Mouse (Mus musculus) heart, embryonic 14.5 days (tissue): ENCODE measurements around the gene Lmbr1l. TPM values are rescaled to one million over a fixed set of nuclear protein-coding genes. Genes with fewer than 3 reads are reported as not detected.
"Not testable (repeated sequence)": the region's sequence is repeated elsewhere in the genome, so short reads cannot be mapped to it uniquely, and the experiment has no call there.

ENCODE experiments used
- ATAC-seq: fragments of 200-750 bp; cut with Nextera tagmentation; 2 replicates; pipeline ENCODE4 v1.8.0; 2017; ENCODE audit warnings: low read depth, moderate TSS enrichment; ENCODE audit not compliant: insufficient number of reproducible peaks, insufficient read depth, low FRiP score
- H3K27ac ChIP-seq, 2 experiments: fragments of 200-500 bp in 1 of 2; fragments of 300-500 bp in 1 of 2; sonication (generic) in 1 of 2; replicated peaks in 1 of 2; 2 replicates each; pipeline ENCODE4 v1.5.1; 2012 to 2014; ENCODE audit warnings: low read depth in 2 of 2, low read length in 2 of 2, control low read depth in 1 of 2, mild to moderate bottlenecking in 1 of 2, mixed read lengths in 1 of 2; ENCODE audit not compliant: control insufficient read depth in 1 of 2, insufficient read depth in 1 of 2
- H3K27me3 ChIP-seq: fragments of 300-500 bp; sonication (generic); 2 replicates; pipeline ENCODE4 v1.6.1; 2014; ENCODE audit warnings: mild to moderate bottlenecking, low read length, control low read depth; ENCODE audit not compliant: control insufficient read depth, insufficient read depth
- H3K36me3 ChIP-seq: fragments of 300-500 bp; sonication (generic); 2 replicates; pipeline ENCODE4 v1.6.1; 2014; ENCODE audit warnings: mild to moderate bottlenecking, control low read depth, low read length, mixed read lengths; ENCODE audit not compliant: control insufficient read depth, insufficient read depth
- H3K4me1 ChIP-seq, 2 experiments: fragments of 200-500 bp in 1 of 2; fragments of 300-500 bp in 1 of 2; sonication (generic) in 1 of 2; 2 replicates each; pipeline ENCODE4 v1.6.1; 2012 to 2014; ENCODE audit warnings: low read length in 2 of 2, control low read depth in 1 of 2, mixed read lengths in 1 of 2; ENCODE audit not compliant: control insufficient read depth in 2 of 2, insufficient read depth in 2 of 2
- H3K4me2 ChIP-seq: fragments of 300-500 bp; sonication (generic); 2 replicates; pipeline ENCODE4 v1.6.1; 2014; ENCODE audit warnings: mild to moderate bottlenecking, low read length
- H3K4me3 ChIP-seq, 2 experiments: fragments of 200-500 bp in 1 of 2; fragments of 300-500 bp in 1 of 2; sonication (generic) in 1 of 2; 2 replicates each; pipeline ENCODE4 v1.5.1; 2012 to 2014; ENCODE audit warnings: low read length in 2 of 2, mild to moderate bottlenecking in 2 of 2, control low read depth in 1 of 2, low read depth in 1 of 2, moderate library complexity in 1 of 2; ENCODE audit not compliant: control insufficient read depth in 1 of 2, insufficient read depth in 1 of 2
- H3K9ac ChIP-seq: fragments of 300-500 bp; sonication (generic); 2 replicates; pipeline ENCODE4 v1.6.1; 2014; ENCODE audit warnings: mild to moderate bottlenecking, low read length
- H3K9me3 ChIP-seq: fragments of 300-500 bp; sonication (generic); 2 replicates; pipeline ENCODE4 v1.6.1; 2016; ENCODE audit warnings: low read length, control low read depth; ENCODE audit not compliant: control insufficient read depth
- WGBS: fragments of 180-500 bp; shearing (Covaris S2); extraction: QIAGEN DNeasy Blood & Tissue Kit; methylation state at CpG from one replicate; pipeline ENCODE4 v1.1.7; 2014; 5-methylcytosine and 5-hydroxymethylcytosine counted together
- polyA plus RNA-seq: library from polyadenylated mRNA; unstranded; fragments of >200 nt; fragmentation: Nextera tagmentation; extraction: Ambion mirVana; gene quantifications from 2 replicates; pipeline ENCODE4 v1.2.1, GENCODE M21; 2014

Gene Lmbr1l
- polyA plus RNA-seq, 1 experiment from 2014 or later = 5.7 TPM

DNA sequence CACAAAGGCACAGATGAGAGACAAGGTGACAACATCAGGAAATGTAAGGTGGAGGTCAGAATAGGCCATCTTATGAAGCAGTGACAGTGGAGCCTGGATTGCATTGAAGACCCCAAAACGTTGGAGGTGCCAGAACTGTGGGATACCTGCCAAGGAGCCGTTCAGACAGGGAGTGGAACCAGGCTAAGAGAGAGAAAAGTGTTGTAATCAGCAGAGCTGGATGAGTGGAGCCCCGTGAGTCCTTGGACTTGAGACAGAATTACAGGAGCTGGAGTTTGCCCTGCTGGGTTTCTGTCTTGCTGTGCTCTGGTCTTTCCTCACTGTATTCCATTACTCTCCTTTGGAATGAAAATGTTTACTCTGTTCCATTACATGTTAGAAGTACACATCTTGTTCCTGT, 4.5 kb upstream of the Lmbr1l start:
- no peak for ATAC-seq
- H3K9ac ChIP-seq = no peak overlapping the region
- WGBS = 44% methylated on average over 3 of the region's 3 CpGs

DNA sequence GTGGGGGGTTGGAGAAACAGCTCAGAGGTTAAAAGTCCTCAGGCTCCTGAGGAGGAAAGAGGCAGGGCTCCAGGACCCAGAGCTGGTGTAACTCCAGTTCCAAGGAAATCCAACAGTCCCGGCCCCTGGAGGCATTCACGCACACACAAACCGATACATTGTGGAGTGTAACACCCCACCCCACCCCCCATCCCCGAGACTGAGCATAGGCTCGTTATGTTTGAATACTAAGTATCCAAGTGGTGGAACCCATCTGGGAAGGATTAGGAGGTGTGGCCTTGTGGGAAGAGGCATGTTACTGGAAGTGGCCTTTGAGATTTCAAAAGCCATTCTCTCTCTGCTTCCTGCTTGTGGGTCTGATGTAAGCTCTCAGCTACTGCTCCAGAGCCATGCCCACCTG, 3.5 kb upstream of the Lmbr1l start:
- H3K27ac ChIP-seq = no peak overlapping the region
- H3K9ac ChIP-seq = no peak overlapping the region
- H3K4me1 ChIP-seq = peaks cover 0 to 6% of the 10 kb centered on the region in 2 experiments; a peak in 2 of 4 replicates
- no peaks in the 10 kb centered on the region for H3K9me3 ChIP-seq
- 83% methylated on average over 5 of the region's 5 CpGs for WGBS
- no peak for ATAC-seq
- H3K27me3 ChIP-seq = no peaks in the 10 kb centered on the region
- H3K4me2 ChIP-seq = no peak overlapping the region
- H3K4me3 ChIP-seq = no peak overlapping the region
- no peaks in the 10 kb centered on the region for H3K36me3 ChIP-seq

More for the DNA sequence above, 4.5 kb upstream of the Lmbr1l start:
- no peak overlapping the region for H3K4me3 ChIP-seq
- no peaks in the 10 kb centered on the region for H3K27me3 ChIP-seq
- no peaks in the 10 kb centered on the region for H3K36me3 ChIP-seq
- no peak overlapping the region for H3K27ac ChIP-seq
- H3K4me2 ChIP-seq = no peak overlapping the region
- no peaks in the 10 kb centered on the region for H3K9me3 ChIP-seq
- no peaks in the 10 kb centered on the region for H3K4me1 ChIP-seq

DNA sequence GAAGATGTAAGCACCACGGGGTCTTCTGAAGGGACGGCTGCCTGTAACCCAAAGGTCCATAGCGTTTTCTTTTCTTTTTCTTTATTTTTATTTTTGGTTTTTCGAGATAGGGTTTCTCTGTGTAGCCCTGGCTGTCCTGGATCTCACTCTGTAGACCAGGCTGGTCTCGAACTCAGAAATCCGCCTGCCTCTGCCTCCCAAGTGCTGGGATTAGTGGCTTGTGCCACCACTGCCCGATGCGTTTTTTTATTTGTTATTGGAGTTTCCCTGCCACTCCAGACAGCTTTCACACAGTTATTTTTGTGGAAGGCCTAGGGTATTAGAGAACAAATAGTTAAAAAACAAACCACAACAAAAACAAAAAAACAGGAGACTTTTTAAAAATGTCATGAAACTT, 466 bp upstream of the Lmbr1l start:
- Histone ChIP-seq H3K4me3 (peak overlapping the region; percentile 71 to 92), H3K27ac (peak overlapping the region; percentile 48 to 81), H3K4me1 (peaks cover 0 to 20% of the 10 kb centered on the region in 2 experiments), H3K9ac (peak overlapping the region; percentile 73), H3K36me3 (peaks cover 14% of the 10 kb centered on the region), H3K4me2 (peak overlapping the region; percentile 70)
- H3K27me3 ChIP-seq, ATAC-seq, H3K9me3 ChIP-seq: not testable (repeated sequence)
- 18% methylated on average over 8 of the region's 8 CpGs for whole genome bisulfite sequencing

- Histone ChIP-seq H3K9me3 (no peaks in the 10 kb centered on the region), H3K4me1 (peaks cover 0 to 20% of the 10 kb centered on the region in 2 experiments), H3K36me3 (peaks cover 28% of the 10 kb centered on the region), H3K27ac (peak overlapping the region; percentile 89 to 97; a peak in 3 of 4 replicates), H3K9ac (peak overlapping the region; percentile 89), H3K4me3 (peak overlapping the region; percentile 71 to 92), H3K4me2 (peak overlapping the region; percentile 94), H3K27me3 (no peaks in the 10 kb centered on the region)
- under 1% methylated on average over 14 of the region's 14 CpGs for WGBS
- ATAC-seq = no peak
Measured at GRCm38 (mm10) chr15:98917091-98917490, 940 bp downstream of the Lmbr1l start.

GRCm38 (mm10) chr15:98916016-98916415, 2.0 kb downstream of the Lmbr1l start:
- ATAC-seq = no peak
- H3K36me3 ChIP-seq = peaks cover 39% of the 10 kb centered on the region
- 90% methylated on average over 4 of the region's 4 CpGs for WGBS
- H3K27me3 ChIP-seq = no peaks in the 10 kb centered on the region
- H3K4me3 ChIP-seq = no peak overlapping the region
- H3K4me1 ChIP-seq = peaks cover 0 to 20% of the 10 kb centered on the region in 2 experiments
- no peaks in the 10 kb centered on the region for H3K9me3 ChIP-seq
- H3K9ac ChIP-seq = 0 out of 2 replicates have a peak overlapping the region, but pooled peaks have one; percentile 89
- H3K27ac ChIP-seq = no peak overlapping the region
- peak overlapping the region; percentile 94 for H3K4me2 ChIP-seq

GRCm38 (mm10) chr15:98914903-98915302, 3.1 kb downstream of the Lmbr1l start:
- peaks cover 49% of the 10 kb centered on the region for H3K36me3 ChIP-seq
- WGBS = 91% methylated on average over 6 of the region's 6 CpGs
- H3K27me3 ChIP-seq = no peaks in the 10 kb centered on the region
- no peaks in the 10 kb centered on the region for H3K9me3 ChIP-seq
- H3K4me2 ChIP-seq = no peak overlapping the region
- ATAC-seq = no peak
- H3K9ac ChIP-seq = no peak overlapping the region
- no peak overlapping the region for H3K27ac ChIP-seq
- H3K4me3 ChIP-seq = no peak overlapping the region
- H3K4me1 ChIP-seq = peaks cover 0 to 20% of the 10 kb centered on the region in 2 experiments

DNA sequence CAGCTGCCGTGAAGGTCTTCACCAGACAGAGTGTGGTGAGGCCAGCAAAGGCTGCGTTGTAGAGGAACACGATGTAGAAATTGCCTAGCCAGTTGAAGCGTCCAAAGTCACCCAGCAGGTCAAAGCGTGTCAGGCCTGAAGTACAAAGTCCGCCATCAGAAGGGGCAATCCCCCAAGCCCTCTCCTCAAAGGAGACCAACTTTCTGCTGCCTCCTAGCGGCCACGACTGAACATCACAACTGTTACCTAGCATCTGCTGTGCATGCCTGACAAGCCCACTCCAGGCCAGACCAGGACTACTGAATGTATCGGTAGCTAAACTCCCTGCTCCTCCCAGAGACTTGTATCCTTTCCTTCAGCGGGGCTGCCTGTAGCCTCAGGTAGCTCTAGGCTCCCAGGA, 13.3 kb downstream of the Lmbr1l start:
- Histone ChIP-seq H3K27me3 (no peaks in the 10 kb centered on the region), H3K36me3 (peaks cover 65% of the 10 kb centered on the region), H3K4me1 (no peaks in the 10 kb centered on the region), H3K4me2 (no peak overlapping the region), H3K9ac (no peak overlapping the region), H3K27ac (no peak overlapping the region), H3K4me3 (no peak overlapping the region), H3K9me3 (no peaks in the 10 kb centered on the region)
- 32% methylated on average over 10 of the region's 10 CpGs for WGBS
- ATAC-seq = no peak

- H3K4me1 ChIP-seq = peaks cover 4 to 9% of the 10 kb centered on the region in 2 experiments; a peak in 3 of 4 replicates
- ATAC-seq = no peak
- no peak overlapping the region for H3K4me2 ChIP-seq
- no peak overlapping the region for H3K27ac ChIP-seq
- H3K9me3 ChIP-seq = no peaks in the 10 kb centered on the region
- H3K27me3 ChIP-seq = peaks cover 17% of the 10 kb centered on the region
- peaks cover 44% of the 10 kb centered on the region for H3K36me3 ChIP-seq
- 76% methylated on average over 2 of the region's 2 CpGs for WGBS
- H3K9ac ChIP-seq = no peak overlapping the region
- no peak overlapping the region for H3K4me3 ChIP-seq
Measured at GRCm38 (mm10) chr15:98902600-98902999, 15.4 kb downstream of the Lmbr1l start.
